Mouse (Mus musculus): Measurements from ENCODE around the gene Gm4131. TPM values are rescaled to one million over a fixed set of nuclear protein-coding genes. Genes with fewer than 3 reads are reported as not detected.

Gm4131 gene
- polyA plus RNA-seq, 1 experiment from 2014 or later, result not detected

GRCm38 (mm10) chr14:62580945-62581344, 14.2 kb upstream of the Gm4131 start:
- Histone ChIP-seq H3K27me3 (replicated peaks; ENCODE audit: control insufficient read depth, insufficient read depth, low read length) (no peaks in the 10 kb centered on the region), H3K36me3 (ENCODE audit: control insufficient read depth, insufficient read depth, low read length) (no peaks in the 10 kb centered on the region), H3K4me1 (replicated peaks; ENCODE audit: control insufficient read depth, insufficient read depth, low read length) (no peaks in the 10 kb centered on the region), H3K9ac (ENCODE audit: low read length) (no peak overlapping the region), H3K4me2 (ENCODE audit: low read length) (no peak overlapping the region), H3K27ac (ENCODE audit: low read depth) (no peak overlapping the region), H3K9me3 (ENCODE audit: control insufficient read depth, low read length) (no peaks in the 10 kb centered on the region), H3K4me3 (ENCODE audit: low read depth, low read length) (no peak overlapping the region)
- DNase-seq (ENCODE audit: low spot score) (no peak), ATAC-seq (replicated peaks; ENCODE audit: low FRiP score, low TSS enrichment, low read depth) (no peak)
- 88% methylated on average over 3 of the region's 3 CpGs for WGBS

GRCm38 (mm10) chr14:62575862-62576261, 9.1 kb upstream of the Gm4131 start:
- 78% methylated on average over 8 of the region's 8 CpGs for WGBS
- no peaks in the 10 kb centered on the region for H3K27me3 ChIP-seq (replicated peaks; ENCODE audit: control insufficient read depth, insufficient read depth, low read length)
- no peak overlapping the region for H3K4me3 ChIP-seq (ENCODE audit: low read depth, low read length)
- H3K4me2 ChIP-seq (ENCODE audit: low read length), result no peak overlapping the region
- no peaks in the 10 kb centered on the region for H3K36me3 ChIP-seq (ENCODE audit: control insufficient read depth, insufficient read depth, low read length)
- DNase-seq (ENCODE audit: low spot score), result no peak
- no peaks in the 10 kb centered on the region for H3K9me3 ChIP-seq (ENCODE audit: control insufficient read depth, low read length)
- no peak for ATAC-seq (replicated peaks; ENCODE audit: low FRiP score, low TSS enrichment, low read depth)
- H3K27ac ChIP-seq (ENCODE audit: low read depth), result no peak overlapping the region
- peaks cover 4% of the 10 kb centered on the region; the same call in 1 of the 2 replicates for H3K4me1 ChIP-seq (replicated peaks; ENCODE audit: control insufficient read depth, insufficient read depth, low read length)
- H3K9ac ChIP-seq (ENCODE audit: low read length), result no peak overlapping the region

GRCm38 (mm10) chr14:62574906-62575305, 8.2 kb upstream of the Gm4131 start:
- 65% methylated on average over 6 of the region's 6 CpGs for WGBS
- no peak overlapping the region for H3K27ac ChIP-seq (ENCODE audit: low read depth)

GRCm38 (mm10) chr14:62573454-62573853, 6.7 kb upstream of the Gm4131 start:
- no peak for ATAC-seq (replicated peaks; ENCODE audit: low FRiP score, low TSS enrichment, low read depth)
- H3K36me3 ChIP-seq (ENCODE audit: control insufficient read depth, insufficient read depth, low read length), result no peaks in the 10 kb centered on the region

More at GRCm38 (mm10) chr14:62574906-62575305, 8.2 kb upstream of the Gm4131 start:
- Histone ChIP-seq H3K9me3 (ENCODE audit: control insufficient read depth, low read length) (no peaks in the 10 kb centered on the region), H3K27me3 (replicated peaks; ENCODE audit: control insufficient read depth, insufficient read depth, low read length) (no peaks in the 10 kb centered on the region), H3K4me1 (replicated peaks; ENCODE audit: control insufficient read depth, insufficient read depth, low read length) (peaks cover 12% of the 10 kb centered on the region), H3K4me2 (ENCODE audit: low read length) (no peak overlapping the region), H3K9ac (ENCODE audit: low read length) (no peak overlapping the region), H3K36me3 (ENCODE audit: control insufficient read depth, insufficient read depth, low read length) (no peaks in the 10 kb centered on the region), H3K4me3 (ENCODE audit: low read depth, low read length) (no peak overlapping the region)
- no peak for DNase-seq (ENCODE audit: low spot score)
- ATAC-seq (replicated peaks; ENCODE audit: low FRiP score, low TSS enrichment, low read depth), result no peak

GRCm38 (mm10) chr14:62570299-62570698, 3.6 kb upstream of the Gm4131 start:
- 14% methylated on average over 4 of the region's 4 CpGs for WGBS
- Histone ChIP-seq H3K9me3 (ENCODE audit: control insufficient read depth, low read length) (no peaks in the 10 kb centered on the region), H3K4me2 (ENCODE audit: low read length) (no peak overlapping the region), H3K9ac (ENCODE audit: low read length) (no peak overlapping the region), H3K36me3 (ENCODE audit: control insufficient read depth, insufficient read depth, low read length) (no peaks in the 10 kb centered on the region), H3K4me1 (replicated peaks; ENCODE audit: control insufficient read depth, insufficient read depth, low read length) (peaks cover 12% of the 10 kb centered on the region), H3K27me3 (replicated peaks; ENCODE audit: control insufficient read depth, insufficient read depth, low read length) (no peaks in the 10 kb centered on the region), H3K4me3 (ENCODE audit: low read depth, low read length) (no peak overlapping the region), H3K27ac (ENCODE audit: low read depth) (peak overlapping the region; percentile 34; the same call in 1 of the 2 replicates)
- peak; percentile 55 for DNase-seq (ENCODE audit: low spot score)
- no peak for ATAC-seq (replicated peaks; ENCODE audit: low FRiP score, low TSS enrichment, low read depth)

More at GRCm38 (mm10) chr14:62573454-62573853, 6.7 kb upstream of the Gm4131 start:
- WGBS, result 0% methylated on average over 2 of the region's 3 CpGs
- H3K27ac ChIP-seq (ENCODE audit: low read depth), result no peak overlapping the region
- no peaks in the 10 kb centered on the region for H3K27me3 ChIP-seq (replicated peaks; ENCODE audit: control insufficient read depth, insufficient read depth, low read length)
- DNase-seq (ENCODE audit: low spot score), result no peak
- H3K9me3 ChIP-seq (ENCODE audit: control insufficient read depth, low read length), result no peaks in the 10 kb centered on the region
- no peak overlapping the region for H3K9ac ChIP-seq (ENCODE audit: low read length)
- 0 out of 2 replicates have a peak overlapping the region, but pooled peaks have one; percentile 12 for H3K4me2 ChIP-seq (ENCODE audit: low read length)
- H3K4me1 ChIP-seq (replicated peaks; ENCODE audit: control insufficient read depth, insufficient read depth, low read length), result peaks cover 12% of the 10 kb centered on the region
- H3K4me3 ChIP-seq (ENCODE audit: low read depth, low read length), result no peak overlapping the region

GRCm38 (mm10) chr14:62569463-62569862, 2.7 kb upstream of the Gm4131 start:
- Histone ChIP-seq H3K27ac (ENCODE audit: low read depth) (no peak overlapping the region), H3K9ac (ENCODE audit: low read length) (no peak overlapping the region), H3K9me3 (ENCODE audit: control insufficient read depth, low read length) (no peaks in the 10 kb centered on the region), H3K27me3 (replicated peaks; ENCODE audit: control insufficient read depth, insufficient read depth, low read length) (no peaks in the 10 kb centered on the region), H3K36me3 (ENCODE audit: control insufficient read depth, insufficient read depth, low read length) (no peaks in the 10 kb centered on the region), H3K4me1 (replicated peaks; ENCODE audit: control insufficient read depth, insufficient read depth, low read length) (peaks cover 12% of the 10 kb centered on the region), H3K4me2 (ENCODE audit: low read length) (no peak overlapping the region), H3K4me3 (ENCODE audit: low read depth, low read length) (no peak overlapping the region)
- no peak for DNase-seq (ENCODE audit: low spot score)
- WGBS, result 80% methylated on average over 5 of the region's 5 CpGs
- ATAC-seq (replicated peaks; ENCODE audit: low FRiP score, low TSS enrichment, low read depth), result no peak

- no peaks in the 10 kb centered on the region for H3K9me3 ChIP-seq (ENCODE audit: control insufficient read depth, low read length)
- no peak overlapping the region for H3K4me2 ChIP-seq (ENCODE audit: low read length)
- H3K9ac ChIP-seq (ENCODE audit: low read length), result no peak overlapping the region
- H3K27me3 ChIP-seq (replicated peaks; ENCODE audit: control insufficient read depth, insufficient read depth, low read length), result no peaks in the 10 kb centered on the region
- no peak for ATAC-seq (replicated peaks; ENCODE audit: low FRiP score, low TSS enrichment, low read depth)
- H3K36me3 ChIP-seq (ENCODE audit: control insufficient read depth, insufficient read depth, low read length), result no peaks in the 10 kb centered on the region
- no peak overlapping the region for H3K27ac ChIP-seq (ENCODE audit: low read depth)
- 71% methylated on average over 7 of the region's 7 CpGs for WGBS
- H3K4me3 ChIP-seq (ENCODE audit: low read depth, low read length), result no peak overlapping the region
- no peaks in the 10 kb centered on the region for H3K4me1 ChIP-seq (replicated peaks; ENCODE audit: control insufficient read depth, insufficient read depth, low read length)
- no peak for DNase-seq (ENCODE audit: low spot score)
These were observed 3.0 kb downstream of the Gm4131 start for GRCm38 (mm10) chr14:62563679-62564078.

- no peak for DNase-seq (ENCODE audit: low spot score)
- Histone ChIP-seq H3K9ac (ENCODE audit: low read length) (no peak overlapping the region), H3K27ac (ENCODE audit: low read depth) (no peak overlapping the region), H3K4me2 (ENCODE audit: low read length) (no peak overlapping the region), H3K4me3 (ENCODE audit: low read depth, low read length) (no peak overlapping the region), H3K27me3 (replicated peaks; ENCODE audit: control insufficient read depth, insufficient read depth, low read length) (no peaks in the 10 kb centered on the region), H3K9me3 (ENCODE audit: control insufficient read depth, low read length) (no peaks in the 10 kb centered on the region), H3K4me1 (replicated peaks; ENCODE audit: control insufficient read depth, insufficient read depth, low read length) (no peaks in the 10 kb centered on the region), H3K36me3 (ENCODE audit: control insufficient read depth, insufficient read depth, low read length) (no peaks in the 10 kb centered on the region)
- 52% methylated on average over 17 of the region's 17 CpGs for WGBS
- no peak for ATAC-seq (replicated peaks; ENCODE audit: low FRiP score, low TSS enrichment, low read depth)
These were observed 4.6 kb downstream of the Gm4131 start for GRCm38 (mm10) chr14:62561875-62562748.

GRCm38 (mm10) chr14:62557111-62557510, 9.6 kb downstream of the Gm4131 start:
- Histone ChIP-seq H3K27ac (ENCODE audit: low read depth) (no peak overlapping the region), H3K27me3 (replicated peaks; ENCODE audit: control insufficient read depth, insufficient read depth, low read length) (peaks cover 6% of the 10 kb centered on the region), H3K4me2 (ENCODE audit: low read length) (no peak overlapping the region), H3K36me3 (ENCODE audit: control insufficient read depth, insufficient read depth, low read length) (no peaks in the 10 kb centered on the region), H3K4me3 (ENCODE audit: low read depth, low read length) (no peak overlapping the region), H3K4me1 (replicated peaks; ENCODE audit: control insufficient read depth, insufficient read depth, low read length) (peaks cover 5% of the 10 kb centered on the region; the same call in 1 of the 2 replicates), H3K9me3 (ENCODE audit: control insufficient read depth, low read length) (no peaks in the 10 kb centered on the region), H3K9ac (ENCODE audit: low read length) (no peak overlapping the region)
- DNase-seq (ENCODE audit: low spot score), result no peak
- WGBS, result 82% methylated on average over 3 of the region's 3 CpGs
- no peak for ATAC-seq (replicated peaks; ENCODE audit: low FRiP score, low TSS enrichment, low read depth)

Data from intestine, embryonic 14.5 days (tissue).